Mouse (Mus musculus): ENCODE results near the gene Gm49027. TPM values are rescaled to one million over a fixed set of nuclear protein-coding genes. Genes with fewer than 3 reads are reported as not detected.
"Not testable (repeated sequence)": the region's sequence is repeated elsewhere in the genome, so short reads cannot be mapped to it uniquely, and the experiment has no call there.

Gm49027 gene
- polyA plus RNA-seq, 1 experiment from 2014 or later = 0.34 TPM

GRCm38 (mm10) chr5:123523692-123524392 is 1.4 kb downstream of the Gm49027 start, which contains the start of gene Diablo:
Gene Diablo (minus strand): TSS chr5:123524176.
- H3K4me2 ChIP-seq (ENCODE audit: low read length) = peak within 1 kb of the TSS; percentile 90
- no peaks in the 10 kb centered on the region for H3K27me3 ChIP-seq (ENCODE audit: insufficient read depth, low read length)
- H3K4me3 ChIP-seq (replicated peaks; ENCODE audit: low read depth, low read length) = peak within 1 kb of the TSS; percentile 85
- peak; percentile 99 for DNase-seq (ENCODE audit: low spot score)
- H3K27ac ChIP-seq = 0 out of 2 replicates have a peak within 1 kb of the TSS, but pooled peaks have one; percentile 42
- H3K4me1 ChIP-seq (replicated peaks; ENCODE audit: insufficient read depth, low read length) = peaks cover 3% of the 10 kb centered on the region; the same call in 1 of the 2 replicates
- no peaks in the 10 kb centered on the region for H3K9me3 ChIP-seq (replicated peaks; ENCODE audit: low read length)
- peak; percentile 97 for ATAC-seq (replicated peaks; ENCODE audit: low FRiP score, low read depth)
- peak within 1 kb of the TSS; percentile 73 for H3K9ac ChIP-seq (ENCODE audit: low read depth, low read length)
- no peak for TF ChIP-seq CTCF (IDR thresholded peaks at IDR 0.05; ENCODE audit: low read depth)
- 0 out of 2 replicates have a peak, but pooled peaks cover 18% of the 10 kb centered on the region for H3K36me3 ChIP-seq (ENCODE audit: insufficient read depth, low read length)
- under 1% methylated on average over 75 of the region's 82 CpGs for WGBS

- Histone ChIP-seq H3K4me3 (replicated peaks; ENCODE audit: low read depth, low read length) (no peak overlapping the region), H3K9me3 (replicated peaks; ENCODE audit: low read length) (no peaks in the 10 kb centered on the region), H3K4me2 (ENCODE audit: low read length) (no peak overlapping the region), H3K27ac (no peak overlapping the region), H3K27me3 (ENCODE audit: insufficient read depth, low read length) (no peaks in the 10 kb centered on the region), H3K9ac (ENCODE audit: low read depth, low read length) (no peak overlapping the region), H3K4me1 (replicated peaks; ENCODE audit: insufficient read depth, low read length) (peaks cover 3% of the 10 kb centered on the region; the same call in 1 of the 2 replicates), H3K36me3 (ENCODE audit: insufficient read depth, low read length) (0 out of 2 replicates have a peak, but pooled peaks cover 8% of the 10 kb centered on the region)
- TF ChIP-seq CTCF (IDR thresholded peaks at IDR 0.05; ENCODE audit: low read depth) = no peak
- 83% methylated on average over 1 of the region's 1 CpGs for WGBS
- ATAC-seq (replicated peaks; ENCODE audit: low FRiP score, low read depth) = no peak
- no peak for DNase-seq (ENCODE audit: low spot score)
Observed at GRCm38 (mm10) chr5:123522166-123522565, 3.1 kb downstream of the Gm49027 start.

- no peak for ATAC-seq (replicated peaks; ENCODE audit: low FRiP score, low read depth)
- no peak for DNase-seq (ENCODE audit: low spot score)
- no peak overlapping the region for H3K4me2 ChIP-seq (ENCODE audit: low read length)
- H3K27me3 ChIP-seq (ENCODE audit: insufficient read depth, low read length) = no peaks in the 10 kb centered on the region
- 0 out of 2 replicates have a peak, but pooled peaks cover 8% of the 10 kb centered on the region for H3K36me3 ChIP-seq (ENCODE audit: insufficient read depth, low read length)
- no peak for TF ChIP-seq CTCF (IDR thresholded peaks at IDR 0.05; ENCODE audit: low read depth)
- H3K27ac ChIP-seq = no peak overlapping the region
- no peaks in the 10 kb centered on the region for H3K9me3 ChIP-seq (replicated peaks; ENCODE audit: low read length)
- no peak overlapping the region for H3K4me3 ChIP-seq (replicated peaks; ENCODE audit: low read depth, low read length)
- H3K4me1 ChIP-seq (replicated peaks; ENCODE audit: insufficient read depth, low read length) = peaks cover 3% of the 10 kb centered on the region; the same call in 1 of the 2 replicates
- WGBS = 97% methylated on average over 1 of the region's 1 CpGs
- no peak overlapping the region for H3K9ac ChIP-seq (ENCODE audit: low read depth, low read length)
Observed at GRCm38 (mm10) chr5:123521621-123522020, 3.7 kb downstream of the Gm49027 start.

DNA sequence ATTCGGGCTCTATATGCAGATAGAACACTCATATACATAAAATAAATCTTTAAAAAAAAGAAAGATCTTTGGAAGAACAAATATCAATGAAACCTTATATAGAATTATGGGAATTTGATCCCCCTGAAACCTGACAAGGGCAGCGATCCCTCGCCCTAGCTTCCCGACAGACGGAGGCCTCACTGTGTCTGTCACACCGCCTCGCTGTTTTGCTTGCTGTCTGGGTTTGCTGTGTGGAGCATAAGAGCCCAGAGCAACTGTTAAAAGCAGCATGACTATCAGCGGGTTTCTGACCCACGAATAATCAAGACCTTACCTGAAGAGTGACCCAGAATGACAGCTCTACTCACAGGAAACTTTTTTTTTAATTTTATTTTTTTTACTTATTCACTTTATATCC is 4.6 kb downstream of the Gm49027 start:
- H3K4me1 ChIP-seq (replicated peaks; ENCODE audit: insufficient read depth, low read length) = peaks cover 3% of the 10 kb centered on the region; the same call in 1 of the 2 replicates
- H3K4me2 ChIP-seq (ENCODE audit: low read length) = no peak overlapping the region
- H3K27ac ChIP-seq = no peak overlapping the region
- no peak overlapping the region for H3K9ac ChIP-seq (ENCODE audit: low read depth, low read length)
- H3K36me3 ChIP-seq (ENCODE audit: insufficient read depth, low read length) = peaks cover 12% of the 10 kb centered on the region; the same call in 1 of the 2 replicates
- H3K4me3 ChIP-seq (replicated peaks; ENCODE audit: low read depth, low read length) = no peak overlapping the region
- WGBS = 80% methylated on average over 9 of the region's 9 CpGs
- ATAC-seq (replicated peaks; ENCODE audit: low FRiP score, low read depth) (no peak), DNase-seq (ENCODE audit: low spot score) (no peak)
- H3K27me3 ChIP-seq (ENCODE audit: insufficient read depth, low read length) = no peaks in the 10 kb centered on the region
- no peak for TF ChIP-seq CTCF (IDR thresholded peaks at IDR 0.05; ENCODE audit: low read depth)
- no peaks in the 10 kb centered on the region for H3K9me3 ChIP-seq (replicated peaks; ENCODE audit: low read length)

GRCm38 (mm10) chr5:123514871-123515270 is 10.4 kb downstream of the Gm49027 start:
- TF ChIP-seq CTCF (IDR thresholded peaks at IDR 0.05; ENCODE audit: low read depth) = no peak
- ATAC-seq (replicated peaks; ENCODE audit: low FRiP score, low read depth) (no peak), DNase-seq (ENCODE audit: low spot score) (no peak)
- no peak overlapping the region for H3K27ac ChIP-seq
- WGBS = 87% methylated on average over 5 of the region's 5 CpGs
- no peak overlapping the region for H3K4me3 ChIP-seq (replicated peaks; ENCODE audit: low read depth, low read length)
- no peaks in the 10 kb centered on the region for H3K9me3 ChIP-seq (replicated peaks; ENCODE audit: low read length)
- no peaks in the 10 kb centered on the region for H3K27me3 ChIP-seq (ENCODE audit: insufficient read depth, low read length)
- H3K4me2 ChIP-seq (ENCODE audit: low read length) = no peak overlapping the region
- H3K36me3 ChIP-seq (ENCODE audit: insufficient read depth, low read length) = peaks cover 17% of the 10 kb centered on the region; the same call in 1 of the 2 replicates
- H3K4me1 ChIP-seq (replicated peaks; ENCODE audit: insufficient read depth, low read length) = no peaks in the 10 kb centered on the region
- H3K9ac ChIP-seq (ENCODE audit: low read depth, low read length) = no peak overlapping the region

DNA sequence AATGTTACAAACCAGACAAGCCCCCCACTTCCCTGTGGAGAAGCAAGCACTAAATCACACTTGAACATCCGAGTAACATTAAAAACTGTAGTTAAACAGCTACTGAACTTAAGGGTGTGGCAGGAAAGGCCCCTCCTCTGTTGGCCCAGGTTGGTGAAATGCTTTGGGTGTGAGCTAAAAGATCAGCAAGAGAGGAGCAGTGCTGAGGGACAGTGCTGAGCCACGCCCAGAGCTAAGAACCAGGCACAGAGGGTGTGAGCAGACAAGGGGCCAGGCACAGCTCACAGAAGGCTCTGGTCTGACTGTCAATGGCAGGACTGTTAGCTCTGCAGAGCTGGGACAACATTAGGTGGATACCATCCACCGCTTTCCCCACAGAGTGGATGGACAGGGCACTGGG is 13.2 kb downstream of the Gm49027 start:
- Histone ChIP-seq H3K4me1 (replicated peaks; ENCODE audit: insufficient read depth, low read length) (no peaks in the 10 kb centered on the region), H3K9ac (ENCODE audit: low read depth, low read length) (no peak overlapping the region), H3K27me3 (ENCODE audit: insufficient read depth, low read length) (no peaks in the 10 kb centered on the region), H3K36me3 (ENCODE audit: insufficient read depth, low read length) (peaks cover 9% of the 10 kb centered on the region; the same call in 1 of the 2 replicates), H3K4me3 (replicated peaks; ENCODE audit: low read depth, low read length) (no peak overlapping the region), H3K27ac (no peak overlapping the region), H3K4me2 (ENCODE audit: low read length) (no peak overlapping the region), H3K9me3 (replicated peaks; ENCODE audit: low read length) (no peaks in the 10 kb centered on the region)
- ATAC-seq (replicated peaks; ENCODE audit: low FRiP score, low read depth) (no peak), DNase-seq (ENCODE audit: low spot score) (no peak)
- 67% methylated on average over 3 of the region's 3 CpGs for WGBS
- TF ChIP-seq CTCF (IDR thresholded peaks at IDR 0.05; ENCODE audit: low read depth) = no peak

GRCm38 (mm10) chr5:123511426-123511825 is 13.9 kb downstream of the Gm49027 start:
- ATAC-seq (replicated peaks; ENCODE audit: low FRiP score, low read depth); H3K27me3 ChIP-seq (ENCODE audit: insufficient read depth, low read length); H3K27ac ChIP-seq; H3K9me3 ChIP-seq (replicated peaks; ENCODE audit: low read length); DNase-seq (ENCODE audit: low spot score); H3K4me1 ChIP-seq (replicated peaks; ENCODE audit: insufficient read depth, low read length); H3K36me3 ChIP-seq (ENCODE audit: insufficient read depth, low read length); H3K4me2 ChIP-seq (ENCODE audit: low read length); H3K9ac ChIP-seq (ENCODE audit: low read depth, low read length); H3K4me3 ChIP-seq (replicated peaks; ENCODE audit: low read depth, low read length): not testable (repeated sequence)
- WGBS = 85% methylated on average over 3 of the region's 3 CpGs
